Mouse (Mus musculus) spleen, adult 2 months (tissue): ENCODE results near the gene Dnase1l2. TPM values are rescaled to one million over a fixed set of nuclear protein-coding genes. Genes with fewer than 3 reads are reported as not detected.

Experiments
- DNase-seq, 2 experiments: peaks; one replicate each; pipeline versions ENCODE4 v3.0.0 to v3.0.0-alpha.2; 2012 to 2021; ENCODE audit warnings: low spot score in 2 of 2, low read depth in 1 of 2
- H3K27ac ChIP-seq: fragments of 200-500 bp; 2 replicates; pipeline ENCODE4 v1.5.1; 2012; ENCODE audit warnings: low read length, inconsistent platforms; ENCODE audit not compliant: insufficient read depth
- H3K27me3 ChIP-seq: fragments of 200-500 bp; 2 replicates; pipeline ENCODE4 v1.6.1; 2012; ENCODE audit warnings: mild to moderate bottlenecking, moderate library complexity, low read length, inconsistent platforms; ENCODE audit not compliant: control insufficient read depth, insufficient read depth
- H3K36me3 ChIP-seq: fragments of 200-500 bp; 2 replicates; pipeline ENCODE4 v1.6.1; 2012; ENCODE audit warnings: mild to moderate bottlenecking, low read length, inconsistent platforms; ENCODE audit not compliant: control insufficient read depth, insufficient read depth
- H3K4me1 ChIP-seq: fragments of 200-500 bp; 2 replicates; pipeline ENCODE4 v1.6.1; 2011; ENCODE audit warnings: inconsistent platforms; ENCODE audit not compliant: control insufficient read depth, insufficient read depth, insufficient read length
- H3K4me3 ChIP-seq: fragments of 200-500 bp; 2 replicates; pipeline ENCODE4 v1.5.1; 2011; ENCODE audit warnings: mild to moderate bottlenecking, inconsistent platforms; ENCODE audit not compliant: insufficient read depth, insufficient read length; ENCODE audit errors: extremely low read depth
- CTCF ChIP-seq: fragments of 200-500 bp; IDR thresholded peaks from 2 replicates; pipeline ENCODE4 v1.5.1; 2011; ENCODE audit warnings: mild to moderate bottlenecking, inconsistent platforms; ENCODE audit not compliant: insufficient read depth, insufficient read length, insufficient replicate concordance; ENCODE audit errors: extremely low read depth
- POLR2A ChIP-seq: fragments of 200-500 bp; IDR thresholded peaks from 2 replicates; pipeline ENCODE4 v1.6.1; 2011; ENCODE audit warnings: low read depth, low read length, inconsistent platforms
- WGBS: fragments of 180-500 bp; shearing (Covaris S2); methylation state at CpG from one replicate; pipeline ENCODE4 v1.1.7; 2018; 5-methylcytosine and 5-hydroxymethylcytosine counted together
- polyA plus RNA-seq: library from polyadenylated mRNA; depleted of rRNA; stranded (reverse); fragments of >200 nt; gene quantifications from 2 replicates; pipeline ENCODE4 v1.2.3, GENCODE M21; 2012

Dnase1l2 gene
- polyA plus RNA-seq, 1 experiment = 8.6 TPM

- no peak for DNase-seq
- H3K36me3 ChIP-seq = peaks cover 9% of the 10 kb centered on the region
- peak overlapping the region; percentile 66 for H3K27ac ChIP-seq
These were observed 28.0 kb upstream of the Dnase1l2 start for GRCm38 (mm10) chr17:24470701-24471527.

GRCm38 (mm10) chr17:24469910-24470602 lies 27.2 kb upstream of the Dnase1l2 start, which contains the start of the genes E4f1 and Pgp:
Gene E4f1, minus strand, starts transcription at chr17:24470313.
Gene Pgp, plus strand, starts transcription at chr17:24470392.
- peak within 1 kb of the TSS; percentile 96 for H3K27ac ChIP-seq
- H3K4me1 ChIP-seq = peaks cover 12% of the 10 kb centered on the region
- TF ChIP-seq POLR2A (peak; percentile 63), CTCF (no peak)
- under 1% methylated on average over 62 of the region's 75 CpGs for WGBS
- peak within 1 kb of the TSS; percentile 93 for H3K4me3 ChIP-seq
- DNase-seq = peak; percentile 94 to 97
- H3K27me3 ChIP-seq = no peaks in the 10 kb centered on the region
- H3K36me3 ChIP-seq = peaks cover under 1% of the 10 kb centered on the region; the same call in 1 of the 2 replicates

More at GRCm38 (mm10) chr17:24470701-24471527, 28.0 kb upstream of the Dnase1l2 start:
- Histone ChIP-seq H3K4me1 (peaks cover 12% of the 10 kb centered on the region), H3K4me3 (peak overlapping the region; percentile 90), H3K27me3 (no peaks in the 10 kb centered on the region)
- WGBS = 2% methylated on average over 68 of the region's 68 CpGs
- no peak for TF ChIP-seq CTCF
- no peak for TF ChIP-seq POLR2A

- DNase-seq = no peak
- TF ChIP-seq POLR2A (no peak), CTCF (no peak)
- Histone ChIP-seq H3K4me3 (peak overlapping the region; percentile 93), H3K36me3 (no peaks in the 10 kb centered on the region), H3K27me3 (no peaks in the 10 kb centered on the region), H3K27ac (peak overlapping the region; percentile 96), H3K4me1 (peaks cover 12% of the 10 kb centered on the region)
- 19% methylated on average over 7 of the region's 7 CpGs for WGBS
These were observed 26.5 kb upstream of the Dnase1l2 start for GRCm38 (mm10) chr17:24469336-24469909.

DNA sequence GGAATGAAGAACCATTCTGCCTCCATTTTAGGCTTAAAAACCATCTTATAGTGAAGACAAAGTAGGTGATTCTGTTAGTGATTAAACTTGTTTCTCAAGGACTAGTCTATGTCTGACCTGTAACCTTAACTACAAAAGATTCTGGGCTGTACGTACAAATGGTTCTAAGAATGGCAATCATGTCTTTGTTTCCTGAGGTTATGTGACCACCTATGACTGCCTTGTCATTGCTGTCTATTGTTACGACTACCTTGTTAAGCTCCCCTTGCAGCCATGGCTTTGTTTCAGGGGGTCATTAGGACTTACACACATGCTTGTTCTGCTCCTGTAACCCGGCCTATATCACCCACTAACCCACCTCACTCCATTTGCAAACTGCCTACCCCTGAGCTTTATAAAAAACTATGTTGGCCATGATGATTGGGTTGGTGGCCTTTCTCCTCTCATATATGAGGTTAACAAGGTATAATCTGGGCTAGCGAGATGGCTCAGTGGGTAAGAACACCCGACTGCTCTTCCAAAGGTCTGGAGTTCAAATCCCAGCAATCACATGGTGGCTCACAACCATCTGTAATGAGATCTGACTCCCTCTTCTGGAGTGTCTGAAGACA lies 25.8 kb upstream of the Dnase1l2 start:
- DNase-seq = no peak
- peaks cover 12% of the 10 kb centered on the region for H3K4me1 ChIP-seq
- no peak overlapping the region for H3K4me3 ChIP-seq
- no peak overlapping the region for H3K27ac ChIP-seq
- no peaks in the 10 kb centered on the region for H3K27me3 ChIP-seq
- no peaks in the 10 kb centered on the region for H3K36me3 ChIP-seq
- TF ChIP-seq CTCF = no peak
- TF ChIP-seq POLR2A = no peak
- WGBS = 96% methylated on average over 5 of the region's 5 CpGs

GRCm38 (mm10) chr17:24463374-24464133 lies 20.6 kb upstream of the Dnase1l2 start:
- WGBS = 41% methylated on average over 6 of the region's 6 CpGs
- TF ChIP-seq CTCF = no peak
- TF ChIP-seq POLR2A = no peak
- Histone ChIP-seq H3K27me3 (no peaks in the 10 kb centered on the region), H3K4me1 (no peaks in the 10 kb centered on the region), H3K36me3 (no peaks in the 10 kb centered on the region), H3K27ac (no peak overlapping the region), H3K4me3 (no peak overlapping the region)
- DNase-seq = no peak

- H3K27ac ChIP-seq = no peak overlapping the region
- H3K4me3 ChIP-seq = no peak overlapping the region
- no peaks in the 10 kb centered on the region for H3K4me1 ChIP-seq
- no peak for DNase-seq
- 100% methylated on average over 1 of the region's 1 CpGs for WGBS
- H3K27me3 ChIP-seq = no peaks in the 10 kb centered on the region
- no peaks in the 10 kb centered on the region for H3K36me3 ChIP-seq
- TF ChIP-seq CTCF = no peak
- no peak for TF ChIP-seq POLR2A
These were observed 20.0 kb upstream of the Dnase1l2 start for GRCm38 (mm10) chr17:24462932-24463331.
